Mouse (Mus musculus): ENCODE data around the gene Rad51b. TPM values are rescaled to one million over a fixed set of nuclear protein-coding genes. Genes with fewer than 3 reads are reported as not detected.

Rad51b gene
- polyA plus RNA-seq, 1 experiment = 1.3 TPM

DNA sequence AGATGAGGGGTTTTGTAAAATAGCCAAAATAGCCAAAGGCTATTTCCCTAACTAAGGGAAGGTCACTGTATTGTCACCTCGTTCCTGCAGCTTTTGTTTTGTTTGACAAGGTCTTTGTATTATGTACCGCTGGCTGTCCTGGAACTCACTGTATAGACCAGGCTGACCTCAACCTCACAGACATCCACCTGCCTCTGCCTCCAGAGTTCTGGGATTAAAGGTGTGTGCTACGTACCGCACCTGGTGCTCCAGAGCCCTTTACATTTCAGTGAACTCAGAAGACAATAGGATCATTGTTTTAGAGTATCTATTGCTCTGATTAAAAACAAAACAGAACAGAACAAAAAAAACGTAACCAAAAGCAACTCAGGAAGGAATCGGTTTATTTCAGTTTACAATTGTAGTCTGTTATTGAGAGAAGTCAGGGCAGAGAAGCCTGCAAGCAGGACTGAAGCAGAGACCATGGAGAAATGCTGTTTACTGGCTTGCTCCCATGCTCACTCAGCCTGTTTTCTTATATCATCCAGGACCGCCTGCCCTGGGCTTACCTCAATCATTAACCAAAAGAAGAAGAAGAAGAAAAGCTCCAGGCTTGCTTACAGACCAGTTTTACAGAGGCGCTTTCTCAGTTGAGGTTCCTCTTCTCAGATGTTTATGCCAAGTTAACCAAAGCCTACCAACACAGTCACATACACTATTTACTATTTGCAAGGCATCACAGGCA is 251.7 kb downstream of the Rad51b start:
- DNase-seq (ENCODE audit: low read depth, low spot score) = no peak

DNA sequence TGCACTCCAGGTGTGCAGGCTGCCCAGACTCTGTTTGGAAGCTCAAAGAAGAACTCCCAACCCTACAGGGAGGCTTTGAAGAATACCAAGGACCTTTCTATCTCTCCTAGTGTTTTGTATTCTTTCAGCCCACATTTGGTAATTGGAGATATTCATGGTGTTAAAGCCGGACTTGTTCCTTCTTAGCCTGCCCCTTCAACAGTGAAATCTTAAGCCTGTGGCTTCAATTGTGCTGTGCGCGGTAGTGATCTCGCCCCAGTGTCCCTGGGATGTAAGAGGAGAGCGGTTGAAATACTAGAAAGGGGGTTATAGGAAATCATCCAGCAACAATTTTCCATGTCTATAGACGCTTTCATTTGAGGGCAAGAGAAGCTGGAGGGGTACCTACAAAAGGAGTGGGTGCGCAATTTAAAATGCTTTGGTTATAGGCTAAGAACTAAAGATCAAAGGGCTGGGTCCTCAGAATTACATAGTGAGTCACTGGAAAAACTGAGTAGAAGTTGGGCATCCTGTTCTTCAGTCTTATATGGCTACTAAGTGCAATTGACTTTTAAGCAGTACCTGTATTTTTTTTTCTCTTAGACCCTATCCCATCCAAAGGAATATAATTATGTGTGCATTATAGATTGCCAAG is 253.1 kb downstream of the Rad51b start:
- 97% methylated on average over 7 of the region's 7 CpGs for WGBS

More for the DNA sequence above, 251.7 kb downstream of the Rad51b start:
- 41% methylated on average over 8 of the region's 8 CpGs for WGBS

DNA sequence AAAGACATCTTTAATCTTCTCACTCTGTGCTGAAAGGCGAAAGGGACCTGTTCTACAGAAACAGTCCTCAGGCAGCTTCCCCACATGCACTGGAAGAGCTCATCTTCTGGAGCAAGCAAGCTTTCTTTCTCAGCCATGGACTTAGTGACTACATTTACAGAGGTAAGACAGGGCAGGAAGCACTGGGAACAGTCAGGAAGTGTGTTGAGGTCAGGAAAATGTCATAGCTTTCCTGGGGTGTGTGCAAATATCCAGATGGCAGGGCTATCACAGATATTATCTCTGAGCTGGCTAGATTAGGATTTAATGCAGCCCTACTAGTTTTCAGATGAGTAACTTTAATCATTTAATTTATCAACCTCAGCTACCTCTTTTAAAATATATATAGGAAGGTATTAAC is 254.2 kb downstream of the Rad51b start:
- 81% methylated on average over 1 of the region's 1 CpGs for WGBS
- DNase-seq (ENCODE audit: low read depth, low spot score) = no peak

More for the DNA sequence above, 253.1 kb downstream of the Rad51b start:
- no peak for DNase-seq (ENCODE audit: low read depth, low spot score)

DNA sequence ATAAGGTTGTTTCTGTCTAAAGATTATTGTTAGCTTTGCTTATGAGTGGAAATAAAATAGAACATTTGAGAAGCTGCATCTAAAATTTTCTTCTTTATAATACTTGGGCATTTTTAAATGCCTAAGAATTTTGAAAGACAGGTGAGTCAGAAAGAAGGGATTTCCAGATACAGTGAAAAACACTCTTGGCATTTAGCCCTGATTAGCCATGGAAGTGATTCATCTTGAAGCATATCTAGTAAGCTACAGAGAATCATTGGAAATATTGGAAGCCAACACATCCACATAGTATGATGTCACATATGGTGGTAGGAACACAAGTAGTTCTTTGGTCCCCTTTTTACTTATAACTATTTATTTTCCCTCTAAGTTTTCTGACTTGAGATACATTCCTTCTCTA is 256.0 kb downstream of the Rad51b start:
- no peak for DNase-seq (ENCODE audit: low read depth, low spot score)

DNA sequence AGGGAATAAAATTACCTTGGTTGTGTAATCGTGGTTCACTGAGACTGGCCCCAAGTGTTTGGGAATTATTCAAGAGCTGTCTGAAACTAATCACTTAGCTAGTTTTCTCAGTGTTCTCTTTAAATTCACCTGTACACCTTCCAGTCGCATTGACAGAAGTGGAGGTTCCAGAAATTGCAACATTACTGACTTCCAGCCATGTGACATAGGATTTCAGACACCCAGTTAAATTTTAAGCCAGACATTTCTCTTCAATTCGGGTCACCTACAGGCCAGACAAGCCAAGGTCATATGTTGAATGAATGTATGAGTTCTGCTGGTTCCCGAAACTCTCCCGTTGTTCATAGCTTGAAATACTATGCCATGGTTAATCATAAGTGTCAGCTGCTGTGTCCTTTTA is 260.8 kb downstream of the Rad51b start:
- 50% methylated on average over 5 of the region's 5 CpGs for WGBS
- DNase-seq (ENCODE audit: low read depth, low spot score) = no peak

DNA sequence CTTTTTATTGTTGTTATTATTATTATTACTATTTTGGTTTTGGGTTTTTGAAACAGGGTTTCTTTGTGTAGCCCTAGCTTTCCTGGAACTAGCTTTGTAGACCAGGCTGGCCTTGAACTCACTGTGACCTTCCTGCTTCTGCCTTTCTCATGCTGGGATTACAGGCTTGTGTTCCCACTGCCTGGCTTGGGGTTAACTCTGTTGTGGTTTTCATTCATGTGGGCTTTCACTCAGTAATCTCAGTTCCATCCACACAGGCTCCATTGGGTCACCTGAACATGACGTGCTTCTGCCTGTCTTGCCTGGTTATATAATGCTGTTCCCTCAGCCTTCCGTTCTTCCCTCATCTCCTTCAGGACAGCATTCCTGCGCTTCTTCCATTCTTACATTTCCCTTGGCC is 261.6 kb downstream of the Rad51b start:
- DNase-seq (ENCODE audit: low read depth, low spot score) = no peak
- WGBS = 91% methylated on average over 3 of the region's 3 CpGs

DNA sequence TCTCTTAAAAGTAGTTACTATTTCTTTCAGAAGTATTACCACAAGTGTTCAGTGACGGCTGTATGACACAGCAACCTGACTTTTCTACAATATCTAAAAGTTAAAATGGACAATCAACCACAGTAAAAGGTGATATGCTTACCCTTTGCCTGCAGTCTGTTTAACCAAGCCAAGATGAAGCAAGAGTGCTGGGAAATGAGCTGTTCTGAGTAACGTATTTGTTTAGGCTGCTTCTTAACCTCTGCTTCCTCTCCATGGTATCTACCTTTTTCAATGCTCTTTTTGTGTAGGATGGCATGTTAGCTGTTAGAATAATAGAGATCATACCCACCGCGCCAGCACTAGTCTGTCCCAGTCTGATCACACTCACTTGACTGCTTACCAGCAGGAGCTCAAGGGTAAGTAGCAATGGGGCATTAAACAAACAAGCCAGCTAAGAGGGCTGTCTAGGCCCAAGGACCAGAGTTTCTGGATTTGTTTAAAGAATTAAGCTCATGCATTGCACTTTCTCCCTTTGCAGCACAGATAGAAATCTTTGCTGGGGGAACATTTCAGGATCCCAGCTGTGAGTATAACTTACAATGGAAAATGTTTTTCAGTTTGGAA is 262.4 kb downstream of the Rad51b start:
- 67% methylated on average over 4 of the region's 4 CpGs for WGBS
- DNase-seq (ENCODE audit: low read depth, low spot score) = no peak

DNA sequence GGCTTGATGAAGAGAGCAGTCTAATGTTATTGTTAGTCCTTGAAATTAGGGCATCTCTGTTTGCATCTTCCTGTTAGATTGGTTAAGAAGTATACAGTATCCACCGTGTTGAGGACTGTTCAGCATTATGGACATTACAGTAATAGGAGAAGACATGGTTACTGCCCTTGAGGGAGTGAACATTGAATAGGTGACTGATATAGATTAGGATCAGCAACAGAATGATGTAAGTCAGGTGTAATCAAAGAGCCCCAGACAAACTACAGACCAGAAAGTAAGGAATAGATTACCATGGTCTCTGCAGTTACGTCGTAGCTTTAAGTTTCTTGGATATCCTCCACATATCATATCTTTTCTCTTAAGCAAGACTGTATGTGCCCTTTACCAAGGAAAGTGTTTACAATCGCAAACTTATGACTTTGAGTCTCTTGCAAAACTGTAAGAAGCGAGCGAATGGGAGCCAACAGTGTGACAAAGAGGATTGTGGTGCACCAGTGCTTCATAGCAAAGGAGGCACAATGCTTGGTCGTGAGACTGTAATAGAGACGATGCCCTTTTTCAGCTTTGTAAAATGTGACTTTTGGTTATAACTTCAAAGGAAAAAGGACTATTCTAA is 263.1 kb downstream of the Rad51b start:
- WGBS = 91% methylated on average over 8 of the region's 8 CpGs
- DNase-seq (ENCODE audit: low read depth, low spot score) = no peak

DNA sequence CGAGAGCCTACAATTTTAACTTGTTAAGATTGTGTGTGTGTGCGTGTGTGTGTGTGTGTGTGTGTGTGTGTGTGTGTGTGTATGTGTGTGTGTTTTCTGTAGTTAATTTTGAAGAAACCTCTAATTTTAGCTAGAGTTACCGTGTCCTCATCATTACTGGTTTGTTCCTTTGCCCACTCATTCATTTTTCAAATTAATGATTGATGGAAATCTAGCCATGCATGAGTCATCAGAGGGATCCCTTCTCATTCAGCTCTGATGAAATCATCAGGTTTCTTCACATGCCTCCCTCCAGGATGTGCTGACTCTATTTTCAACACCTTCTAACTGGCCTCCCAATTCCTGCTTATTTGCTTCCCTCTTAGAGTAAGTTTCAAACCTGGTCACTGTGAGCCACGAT is 263.8 kb downstream of the Rad51b start:
- 78% methylated on average over 4 of the region's 4 CpGs for WGBS
- DNase-seq (ENCODE audit: low read depth, low spot score) = no peak

DNA sequence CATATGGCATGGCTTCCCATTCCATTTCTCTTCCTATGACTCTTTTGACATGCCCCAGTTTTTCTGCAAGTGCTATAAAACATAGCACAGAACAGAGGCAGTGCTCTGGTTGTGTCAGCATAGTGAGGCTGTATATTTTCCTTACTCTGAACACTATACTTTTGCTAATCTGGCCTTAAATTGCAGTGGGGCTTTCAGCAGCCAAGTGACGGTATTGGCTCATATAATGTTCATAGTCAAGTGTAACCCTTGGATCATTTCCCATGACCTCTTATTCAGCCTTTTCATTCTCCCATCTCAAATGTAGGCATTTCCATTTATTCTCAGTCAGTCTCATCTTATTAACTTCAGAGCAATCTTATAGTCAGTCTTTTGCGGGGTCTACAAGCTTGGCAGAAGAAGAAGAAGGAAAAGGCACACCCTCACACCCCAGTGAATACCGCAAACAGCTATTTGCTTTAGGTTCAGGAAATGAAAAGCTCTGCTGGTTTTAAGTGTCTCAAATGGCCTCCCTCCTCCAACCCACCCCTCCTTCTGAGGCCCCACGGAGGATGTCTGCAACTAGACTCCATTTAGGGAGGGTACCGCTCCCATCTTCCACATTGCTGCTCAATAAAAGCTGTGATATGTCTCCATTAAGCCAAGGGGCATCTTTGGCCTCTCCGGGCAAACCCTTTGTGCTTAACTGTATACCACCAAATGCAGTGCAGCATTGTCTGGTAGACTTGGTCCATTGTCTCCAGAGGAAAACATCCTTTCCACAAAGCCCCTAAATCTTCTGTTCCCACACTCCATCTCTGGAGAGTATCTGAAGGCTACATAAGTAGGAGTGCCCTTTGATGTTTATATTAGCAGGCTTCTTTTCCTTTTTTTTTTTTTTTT is 277.3 kb downstream of the Rad51b start:
- no peak for DNase-seq (ENCODE audit: low read depth, low spot score)
- whole genome bisulfite sequencing = 77% methylated on average over 6 of the region's 6 CpGs

DNA sequence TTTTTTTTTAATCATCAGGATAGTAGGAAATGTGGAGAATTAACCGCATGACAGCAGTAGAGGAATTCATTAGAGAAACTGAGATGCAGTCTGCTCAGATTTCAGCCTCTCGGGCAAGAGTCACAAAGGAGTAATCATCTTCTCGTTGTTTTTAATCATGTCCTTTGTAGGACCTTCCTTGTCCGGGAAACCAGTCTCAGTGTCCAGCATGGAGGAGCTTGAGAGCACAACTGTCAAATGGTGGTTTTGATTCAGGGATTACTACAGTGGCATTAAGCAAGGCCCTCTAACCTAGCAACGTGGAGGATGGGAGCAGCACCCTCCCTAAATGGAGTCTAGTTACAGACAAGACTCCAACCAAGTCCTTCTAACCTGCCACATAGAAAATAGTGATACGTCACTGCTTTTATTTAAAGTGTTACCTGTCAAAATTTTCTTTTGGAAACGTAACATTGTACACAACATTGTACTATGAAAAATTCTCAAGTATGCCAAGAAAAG is 278.0 kb downstream of the Rad51b start:
- WGBS = 94% methylated on average over 7 of the region's 7 CpGs
- DNase-seq (ENCODE audit: low read depth, low spot score) = no peak

DNA sequence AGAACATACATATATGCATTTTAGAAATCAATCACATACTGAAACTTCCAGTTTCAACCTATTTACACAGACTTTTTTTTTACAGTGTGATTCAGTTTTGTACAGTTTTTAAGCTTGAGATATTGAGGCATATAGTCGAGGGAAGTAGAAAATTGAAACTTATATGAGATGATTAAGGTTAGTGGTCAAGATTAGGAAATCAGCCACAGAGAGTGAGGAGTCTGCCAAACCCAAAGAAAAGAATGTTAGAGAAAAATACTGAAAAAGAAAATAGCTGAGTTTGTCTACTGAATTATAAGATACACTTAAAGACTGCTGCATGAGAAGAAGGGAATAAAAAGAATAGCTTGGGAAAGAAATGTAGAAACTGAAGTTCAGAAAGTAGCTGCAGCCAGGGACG is 280.4 kb downstream of the Rad51b start:
- 87% methylated on average over 2 of the region's 2 CpGs for WGBS
- no peak for DNase-seq (ENCODE audit: low read depth, low spot score)

DNA sequence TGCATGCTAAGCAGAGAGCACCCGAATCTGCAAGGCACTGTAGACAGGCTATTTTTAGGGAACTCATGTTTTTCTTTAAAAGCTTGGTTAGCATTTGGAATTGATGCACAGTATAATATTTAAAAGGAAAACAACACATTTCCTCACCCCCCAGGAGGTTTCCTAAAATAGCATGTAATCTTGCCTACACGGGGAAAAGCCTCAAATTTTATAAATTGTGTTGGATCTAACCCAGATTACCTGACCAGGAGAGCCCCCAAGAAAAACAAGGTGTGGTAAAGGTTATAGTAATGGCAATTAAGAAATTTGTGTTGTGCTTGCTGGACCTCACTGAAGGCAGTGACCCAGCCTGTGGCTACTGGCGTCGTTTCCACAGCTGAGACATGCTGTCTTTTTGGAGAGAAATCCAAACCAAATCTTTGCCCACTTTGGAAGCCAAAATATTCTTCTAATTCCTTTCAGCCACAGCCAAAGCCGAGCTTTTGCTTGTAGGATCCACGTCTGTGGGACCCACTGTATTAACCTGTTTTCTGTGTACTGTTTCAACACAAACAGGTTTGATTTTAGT is 282.0 kb downstream of the Rad51b start:
- no peak for DNase-seq (ENCODE audit: low read depth, low spot score)
- WGBS = 75% methylated on average over 6 of the region's 6 CpGs

DNA sequence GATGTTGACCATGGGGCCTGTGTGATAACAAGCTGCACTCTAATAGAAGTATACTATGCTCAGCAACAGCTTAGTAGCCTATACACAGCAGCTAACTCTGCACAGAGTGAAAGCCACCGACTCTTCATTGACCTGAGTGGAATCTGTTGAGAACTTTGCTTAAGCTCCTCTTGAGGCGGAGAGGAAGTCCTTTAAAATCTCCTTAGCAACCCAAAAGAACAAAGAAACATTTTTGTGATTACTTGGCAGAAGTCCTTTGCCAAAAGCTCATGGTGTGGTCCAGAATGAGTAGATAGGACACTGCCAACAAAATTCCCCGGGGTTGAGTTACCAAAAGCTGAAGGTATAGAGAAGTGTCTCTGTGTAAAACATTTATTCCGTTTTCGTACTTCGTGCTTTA is 282.8 kb downstream of the Rad51b start:
- WGBS = 76% methylated on average over 6 of the region's 6 CpGs
- no peak for DNase-seq (ENCODE audit: low read depth, low spot score)

DNA sequence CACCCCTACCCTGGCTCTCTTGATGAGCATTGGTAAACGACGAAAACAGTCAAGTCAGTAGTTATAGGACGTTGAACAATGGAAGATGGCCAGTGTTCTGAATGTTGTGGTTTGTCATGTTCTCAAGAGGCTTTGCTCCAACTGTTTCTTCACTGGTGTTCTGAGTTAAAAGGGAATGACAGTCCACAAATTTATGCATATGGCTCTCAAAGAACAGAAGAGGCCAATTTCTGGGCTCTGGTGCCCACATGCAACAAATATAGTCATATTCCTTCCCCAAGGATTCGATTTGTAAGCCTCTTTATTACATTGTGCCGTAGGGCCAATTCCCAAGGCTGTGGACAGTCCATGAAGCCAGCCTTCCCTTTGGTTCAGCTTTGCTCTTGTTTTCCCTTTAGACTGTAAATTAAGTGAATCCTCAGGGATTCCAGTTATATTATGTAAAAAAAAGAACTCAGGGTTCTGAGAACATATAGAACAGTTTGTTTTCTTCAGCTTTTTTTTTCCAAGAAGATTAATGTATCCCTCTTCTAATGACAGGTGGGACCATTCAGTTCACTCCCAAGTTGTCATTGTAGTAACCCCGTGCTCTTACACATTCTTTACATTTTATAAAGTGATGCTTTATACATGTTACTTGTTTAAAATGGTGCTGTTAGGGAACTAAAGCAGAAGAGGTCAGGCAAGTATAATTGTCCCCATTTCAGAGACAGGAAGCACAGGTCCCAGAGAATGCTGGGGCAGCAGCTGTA is 287.6 kb downstream of the Rad51b start:
- 89% methylated on average over 6 of the region's 6 CpGs for WGBS
- no peak for DNase-seq (ENCODE audit: low read depth, low spot score)

DNA sequence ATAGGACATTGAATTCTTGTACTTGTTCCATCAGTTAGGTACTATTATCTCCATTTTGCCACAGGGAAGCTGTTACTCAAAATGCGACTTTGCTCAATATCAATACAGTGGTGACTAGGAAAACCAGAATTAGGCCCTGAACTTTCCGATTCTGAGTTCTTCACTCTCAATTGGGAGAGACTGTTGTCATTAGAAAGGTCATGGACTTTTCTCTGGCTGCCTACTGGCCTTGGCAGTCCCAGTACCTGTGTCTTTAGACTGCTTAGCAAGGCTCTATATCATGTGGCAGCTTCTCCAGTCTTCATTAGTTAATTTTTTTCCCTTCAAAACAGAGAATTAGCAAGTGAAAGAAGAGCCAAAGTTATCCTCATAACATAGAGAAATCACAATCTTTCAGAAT is 288.3 kb downstream of the Rad51b start:
- 97% methylated on average over 2 of the region's 2 CpGs for WGBS
- DNase-seq (ENCODE audit: low read depth, low spot score) = no peak

DNA sequence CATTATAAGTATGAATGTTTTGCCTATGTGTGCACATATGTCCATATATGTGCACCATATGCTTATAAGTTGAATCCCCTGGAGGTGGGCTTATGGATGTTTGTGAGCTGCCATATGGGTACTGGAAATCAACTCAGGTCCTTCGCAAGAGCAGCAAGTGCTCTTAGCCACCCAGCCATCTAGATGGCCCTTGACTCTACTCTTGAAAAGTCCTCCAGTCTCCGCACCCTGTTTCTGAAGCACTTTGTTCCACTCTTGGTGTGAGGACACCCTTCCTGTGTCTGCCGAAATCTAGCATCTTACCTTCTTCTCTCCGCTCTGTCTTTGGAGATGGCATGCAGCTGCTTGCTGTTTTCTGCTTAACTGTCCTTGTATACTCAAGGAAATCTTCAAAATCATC is 291.7 kb downstream of the Rad51b start:
- 98% methylated on average over 4 of the region's 4 CpGs for WGBS
- no peak for DNase-seq (ENCODE audit: low read depth, low spot score)

DNA sequence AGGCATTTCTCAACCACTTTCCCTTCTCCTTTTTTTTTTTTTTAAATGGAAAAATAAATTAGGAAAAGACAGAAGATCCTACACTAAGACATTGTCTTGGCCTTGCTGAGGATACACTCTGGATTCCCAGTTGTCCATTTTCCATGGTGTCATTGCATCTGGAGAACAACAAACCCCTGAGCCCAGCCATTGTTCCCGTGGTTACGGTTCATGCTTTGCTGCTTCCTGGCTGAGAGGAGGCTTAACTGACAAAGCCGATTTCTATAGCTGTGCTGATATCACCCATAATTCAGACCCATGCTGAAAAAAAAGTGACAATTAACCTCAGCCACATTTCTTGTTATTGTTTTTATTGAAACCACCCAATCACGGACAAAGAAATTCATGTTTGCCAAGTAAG is 295.1 kb downstream of the Rad51b start:
- WGBS = 76% methylated on average over 4 of the region's 4 CpGs
- DNase-seq (ENCODE audit: low read depth, low spot score) = no peak

DNA sequence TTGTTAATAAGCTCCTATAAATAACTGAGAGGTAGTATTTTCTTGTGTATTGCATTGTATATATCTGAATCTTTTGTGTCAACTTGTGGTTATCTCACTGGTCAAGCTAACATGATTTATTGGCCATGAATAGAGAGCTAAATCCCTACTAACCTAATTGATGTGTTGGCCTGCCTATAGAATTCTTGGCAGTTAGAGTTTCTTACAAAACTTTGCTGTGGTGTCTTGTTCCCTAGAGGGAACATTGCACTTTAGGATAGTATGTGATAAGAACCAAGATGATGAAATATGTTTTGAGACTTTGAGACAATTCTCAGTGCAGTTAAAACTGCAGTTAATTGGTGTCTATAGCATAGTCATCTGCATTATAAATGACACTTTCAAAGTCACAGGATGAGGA is 299.8 kb downstream of the Rad51b start:
- DNase-seq (ENCODE audit: low read depth, low spot score) = no peak

All from large intestine, adult 2 months (tissue).